In genomic region chr2:119916007-119916406, GRCm38 (mm10) we compare ENCODE assay signal across 17 mouse cellular contexts. TPM values are rescaled to one million over a fixed set of nuclear protein-coding genes. Genes with fewer than 3 reads are reported as not detected.
A peak's percentile ranks its signal among the peaks of the same experiment; 100 is the strongest.
DNase-seq lines count a peak whose midpoint lies in the region; ATAC-seq lines count a peak whose summit lies in the region.
"Had no signal": no experiment of that assay in that cellular context is flagged by ENCODE, and none has a peak within 500 bp of the region (broad histone marks: within the 10 kb centered on the region; RNA-seq: fewer than 3 reads in every experiment).

No protein-coding gene starts in this region.

- DNase-seq in kidney, adult 11 months: no peak
- DNase-seq: adrenal gland, adult 2 months; adrenal gland, adult 8-10 months; adrenal gland, postnatal 10 days; adrenal gland, postnatal 14 days; adrenal gland, postnatal 25 days; adrenal gland, postnatal 36 days; B cell, adult 2 months; cerebellum, adult 11 months; cerebellum, adult 11-12 months; cerebellum, adult 18-20 months had no signal

- peak; percentile 52; the same call in 1 of the 2 replicates for ATAC-seq in megakaryocyte progenitor cell, adult 5-6 weeks (replicated peaks; ENCODE audit: poor library complexity)
- ATAC-seq in megakaryocyte-erythroid progenitor cell, adult 5-6 weeks (replicated peaks; ENCODE audit: low FRiP score, low TSS enrichment, poor library complexity, severe bottlenecking): peak; percentile 56; the same call in 1 of the 2 replicates
- no peak for ATAC-seq in erythroid progenitor cell, adult 5-6 weeks (replicated peaks; ENCODE audit: low FRiP score, poor library complexity, severe bottlenecking)
- ATAC-seq: activated CD4-positive, CD25-positive, alpha-beta regulatory T cell, adult 4 months; CD4-positive, CD25-positive, alpha-beta regulatory T cell, adult 4 months; Patski had no signal

RNA-seq across cellular contexts. Expression of gene Mga, which starts 19.0 kb away (rescaled TPM):
- total RNA-seq in megakaryocyte progenitor cell, adult 5-6 weeks (2015): 60.7 and 96.3 TPM in 2 replicates
- total RNA-seq in megakaryocyte progenitor cell, adult 5-6 weeks (2017): 39.4 and 64.1 TPM in 2 replicates
- total RNA-seq in megakaryocyte-erythroid progenitor cell, adult 5-6 weeks (2014; fragmentation: Nextera tagmentation): 76.3 and 98.4 TPM in 2 replicates
- total RNA-seq in megakaryocyte-erythroid progenitor cell, adult 5-6 weeks (2017): 82.5 and 83.6 TPM in 2 replicates
- total RNA-seq in erythroid progenitor cell, adult 5-6 weeks (2015; ENCODE audit: low replicate concordance): 8.3 and 10.5 TPM in 2 replicates
- total RNA-seq in erythroid progenitor cell, adult 5-6 weeks (2017; ENCODE audit: low replicate concordance): 12.2 and 20.9 TPM in 2 replicates

RNA-seq across cellular contexts. Expression of gene Mapkbp1, which starts 56.5 kb away (rescaled TPM):
- 3.2 and 4.0 TPM in 2 replicates for total RNA-seq in megakaryocyte progenitor cell, adult 5-6 weeks (2015)
- 2.3 and 5.7 TPM in 2 replicates for total RNA-seq in megakaryocyte progenitor cell, adult 5-6 weeks (2017)
- total RNA-seq in megakaryocyte-erythroid progenitor cell, adult 5-6 weeks (2014; fragmentation: Nextera tagmentation): 4.5 and 5.0 TPM in 2 replicates
- 2.8 and 6.7 TPM in 2 replicates for total RNA-seq in megakaryocyte-erythroid progenitor cell, adult 5-6 weeks (2017)
- under 0.01 and 0.42 TPM in 2 replicates for total RNA-seq in erythroid progenitor cell, adult 5-6 weeks (2015; ENCODE audit: low replicate concordance)
- 1.2 and 4.4 TPM in 2 replicates for total RNA-seq in erythroid progenitor cell, adult 5-6 weeks (2017; ENCODE audit: low replicate concordance)
